Mouse (Mus musculus): ENCODE results near the gene Clta. TPM values are rescaled to one million over a fixed set of nuclear protein-coding genes. Genes with fewer than 3 reads are reported as not detected.

Gene Clta
- polyA plus RNA-seq, 1 experiment from 2014 or later = 343 TPM

GRCm38 (mm10) chr4:43978521-43979443 is 25.5 kb upstream of the Clta start:
- no peaks in the 10 kb centered on the region for H3K9me3 ChIP-seq (ENCODE audit: control insufficient read depth)
- no peaks in the 10 kb centered on the region for H3K27me3 ChIP-seq (replicated peaks; ENCODE audit: control insufficient read depth, insufficient read depth, low read length)

GRCm38 (mm10) chr4:43979746-43980145 is 24.5 kb upstream of the Clta start:
- WGBS = 77% methylated on average over 3 of the region's 3 CpGs
- no peak overlapping the region for H3K9ac ChIP-seq (ENCODE audit: low read depth, low read length)
- H3K27me3 ChIP-seq (replicated peaks; ENCODE audit: control insufficient read depth, insufficient read depth, low read length) = no peaks in the 10 kb centered on the region
- H3K36me3 ChIP-seq (ENCODE audit: control insufficient read depth, insufficient read depth) = no peaks in the 10 kb centered on the region
- no peak for TF ChIP-seq CTCF (IDR thresholded peaks at IDR 0.05; ENCODE audit: low read depth)
- no peak for ATAC-seq
- no peaks in the 10 kb centered on the region for H3K9me3 ChIP-seq (ENCODE audit: control insufficient read depth)
- no peaks in the 10 kb centered on the region; the same call in 1 of the 2 replicates for H3K4me1 ChIP-seq (replicated peaks; ENCODE audit: control insufficient read depth, insufficient read depth, low read length)
- H3K4me2 ChIP-seq (replicated peaks; ENCODE audit: low read depth) = no peak overlapping the region
- no peak overlapping the region for H3K27ac ChIP-seq (ENCODE audit: low read depth, low read length)
- H3K4me3 ChIP-seq (ENCODE audit: low read depth, low read length) = no peak overlapping the region

More at GRCm38 (mm10) chr4:43978521-43979443, 25.5 kb upstream of the Clta start:
- TF ChIP-seq CTCF (IDR thresholded peaks at IDR 0.05; ENCODE audit: low read depth) = peak; percentile 24; the same call in 1 of the 2 replicates
- H3K4me1 ChIP-seq (replicated peaks; ENCODE audit: control insufficient read depth, insufficient read depth, low read length) = peaks cover under 1% of the 10 kb centered on the region; the same call in 1 of the 2 replicates
- peak overlapping the region; percentile 21 for H3K27ac ChIP-seq (ENCODE audit: low read depth, low read length)
- H3K4me2 ChIP-seq (replicated peaks; ENCODE audit: low read depth) = no peak overlapping the region
- ATAC-seq = no peak
- H3K9ac ChIP-seq (ENCODE audit: low read depth, low read length) = no peak overlapping the region
- no peak overlapping the region for H3K4me3 ChIP-seq (ENCODE audit: low read depth, low read length)
- 50% methylated on average over 17 of the region's 17 CpGs for WGBS
- H3K36me3 ChIP-seq (ENCODE audit: control insufficient read depth, insufficient read depth) = no peaks in the 10 kb centered on the region

GRCm38 (mm10) chr4:43980236-43980635 is 24.0 kb upstream of the Clta start:
- Histone ChIP-seq H3K36me3 (ENCODE audit: control insufficient read depth, insufficient read depth) (no peaks in the 10 kb centered on the region), H3K9me3 (ENCODE audit: control insufficient read depth) (no peaks in the 10 kb centered on the region), H3K4me2 (replicated peaks; ENCODE audit: low read depth) (no peak overlapping the region), H3K27me3 (replicated peaks; ENCODE audit: control insufficient read depth, insufficient read depth, low read length) (no peaks in the 10 kb centered on the region), H3K9ac (ENCODE audit: low read depth, low read length) (no peak overlapping the region), H3K27ac (ENCODE audit: low read depth, low read length) (no peak overlapping the region), H3K4me3 (ENCODE audit: low read depth, low read length) (no peak overlapping the region), H3K4me1 (replicated peaks; ENCODE audit: control insufficient read depth, insufficient read depth, low read length) (no peaks in the 10 kb centered on the region; the same call in 1 of the 2 replicates)
- TF ChIP-seq CTCF (IDR thresholded peaks at IDR 0.05; ENCODE audit: low read depth) = no peak
- ATAC-seq = no peak
- 86% methylated on average over 4 of the region's 4 CpGs for WGBS

GRCm38 (mm10) chr4:43980846-43981245 is 23.4 kb upstream of the Clta start:
- no peak overlapping the region for H3K9ac ChIP-seq (ENCODE audit: low read depth, low read length)
- H3K27ac ChIP-seq (ENCODE audit: low read depth, low read length) = no peak overlapping the region
- ATAC-seq = no peak
- no peaks in the 10 kb centered on the region; the same call in 1 of the 2 replicates for H3K4me1 ChIP-seq (replicated peaks; ENCODE audit: control insufficient read depth, insufficient read depth, low read length)
- H3K9me3 ChIP-seq (ENCODE audit: control insufficient read depth) = no peaks in the 10 kb centered on the region
- no peak for TF ChIP-seq CTCF (IDR thresholded peaks at IDR 0.05; ENCODE audit: low read depth)
- 91% methylated on average over 6 of the region's 6 CpGs for WGBS
- no peak overlapping the region for H3K4me3 ChIP-seq (ENCODE audit: low read depth, low read length)
- H3K4me2 ChIP-seq (replicated peaks; ENCODE audit: low read depth) = no peak overlapping the region
- H3K27me3 ChIP-seq (replicated peaks; ENCODE audit: control insufficient read depth, insufficient read depth, low read length) = no peaks in the 10 kb centered on the region
- no peaks in the 10 kb centered on the region for H3K36me3 ChIP-seq (ENCODE audit: control insufficient read depth, insufficient read depth)

- H3K9ac ChIP-seq (ENCODE audit: low read depth, low read length) = no peak overlapping the region
- WGBS = 87% methylated on average over 7 of the region's 7 CpGs
- no peaks in the 10 kb centered on the region; the same call in 1 of the 2 replicates for H3K4me1 ChIP-seq (replicated peaks; ENCODE audit: control insufficient read depth, insufficient read depth, low read length)
- H3K4me3 ChIP-seq (ENCODE audit: low read depth, low read length) = no peak overlapping the region
- H3K27me3 ChIP-seq (replicated peaks; ENCODE audit: control insufficient read depth, insufficient read depth, low read length) = no peaks in the 10 kb centered on the region
- no peaks in the 10 kb centered on the region for H3K36me3 ChIP-seq (ENCODE audit: control insufficient read depth, insufficient read depth)
- H3K9me3 ChIP-seq (ENCODE audit: control insufficient read depth) = no peaks in the 10 kb centered on the region
- ATAC-seq = no peak
- H3K4me2 ChIP-seq (replicated peaks; ENCODE audit: low read depth) = no peak overlapping the region
- no peak for TF ChIP-seq CTCF (IDR thresholded peaks at IDR 0.05; ENCODE audit: low read depth)
- no peak overlapping the region for H3K27ac ChIP-seq (ENCODE audit: low read depth, low read length)
Observed at GRCm38 (mm10) chr4:43981251-43981650, 23.0 kb upstream of the Clta start.

GRCm38 (mm10) chr4:43982053-43982732 is 22.1 kb upstream of the Clta start:
- peak overlapping the region; percentile 63 for H3K4me2 ChIP-seq (replicated peaks; ENCODE audit: low read depth)
- no peak overlapping the region for H3K27ac ChIP-seq (ENCODE audit: low read depth, low read length)
- no peaks in the 10 kb centered on the region for H3K27me3 ChIP-seq (replicated peaks; ENCODE audit: control insufficient read depth, insufficient read depth, low read length)
- no peaks in the 10 kb centered on the region; the same call in 1 of the 2 replicates for H3K4me1 ChIP-seq (replicated peaks; ENCODE audit: control insufficient read depth, insufficient read depth, low read length)
- H3K9me3 ChIP-seq (ENCODE audit: control insufficient read depth) = no peaks in the 10 kb centered on the region
- peak; percentile 98 for TF ChIP-seq CTCF (IDR thresholded peaks at IDR 0.05; ENCODE audit: low read depth)
- WGBS = 2% methylated on average over 24 of the region's 24 CpGs
- ATAC-seq = peak; percentile 91
- no peaks in the 10 kb centered on the region for H3K36me3 ChIP-seq (ENCODE audit: control insufficient read depth, insufficient read depth)
- H3K9ac ChIP-seq (ENCODE audit: low read depth, low read length) = no peak overlapping the region
- peak overlapping the region; percentile 29 for H3K4me3 ChIP-seq (ENCODE audit: low read depth, low read length)

All from intestine, postnatal 0 days (tissue).